Mouse (Mus musculus): Measurements from ENCODE around the gene Rplp2.

Gene Rplp2

GRCm38 (mm10) chr7:141430585-141431240, 16.5 kb upstream of the Rplp2 start:
- DNase-seq (ENCODE audit: low read depth, low spot score): no peak

- no peak for DNase-seq (ENCODE audit: low read depth, low spot score)
Measured at GRCm38 (mm10) chr7:141431434-141432185, 15.6 kb upstream of the Rplp2 start.

- DNase-seq (ENCODE audit: low read depth, low spot score): no peak
Measured at GRCm38 (mm10) chr7:141432186-141432611, 15.0 kb upstream of the Rplp2 start.

GRCm38 (mm10) chr7:141432741-141433516, 14.2 kb upstream of the Rplp2 start:
- DNase-seq (ENCODE audit: low read depth, low spot score): no peak

GRCm38 (mm10) chr7:141433517-141434400, 13.4 kb upstream of the Rplp2 start:
- DNase-seq (ENCODE audit: low read depth, low spot score): no peak

GRCm38 (mm10) chr7:141434464-141434863, 12.7 kb upstream of the Rplp2 start:
- peak; percentile 75 for DNase-seq (ENCODE audit: low read depth, low spot score)

GRCm38 (mm10) chr7:141435129-141435855, 11.9 kb upstream of the Rplp2 start:
- DNase-seq (ENCODE audit: low read depth, low spot score): no peak

GRCm38 (mm10) chr7:141435856-141436522, 11.2 kb upstream of the Rplp2 start:
- DNase-seq (ENCODE audit: low read depth, low spot score): no peak

GRCm38 (mm10) chr7:141436523-141436892, 10.7 kb upstream of the Rplp2 start:
- no peak for DNase-seq (ENCODE audit: low read depth, low spot score)

GRCm38 (mm10) chr7:141437178-141438120, 9.7 kb upstream of the Rplp2 start, which contains the start of gene Slc25a22:
Slc25a22 (minus strand) TSS chr7:141437892.
- no peak for DNase-seq (ENCODE audit: low read depth, low spot score)

- no peak for DNase-seq (ENCODE audit: low read depth, low spot score)
Measured at GRCm38 (mm10) chr7:141438201-141438968, 8.8 kb upstream of the Rplp2 start.

- DNase-seq (ENCODE audit: low read depth, low spot score): no peak
Measured at GRCm38 (mm10) chr7:141439140-141439679, 8.0 kb upstream of the Rplp2 start.

GRCm38 (mm10) chr7:141439811-141440210, 7.4 kb upstream of the Rplp2 start:
- no peak for DNase-seq (ENCODE audit: low read depth, low spot score)

GRCm38 (mm10) chr7:141440613-141441012, 6.6 kb upstream of the Rplp2 start:
- DNase-seq (ENCODE audit: low read depth, low spot score): no peak

GRCm38 (mm10) chr7:141441460-141441859, 5.7 kb upstream of the Rplp2 start:
- no peak for DNase-seq (ENCODE audit: low read depth, low spot score)

GRCm38 (mm10) chr7:141442199-141442598, 5.0 kb upstream of the Rplp2 start:
- DNase-seq (ENCODE audit: low read depth, low spot score): no peak

- no peak for DNase-seq (ENCODE audit: low read depth, low spot score)
Measured at GRCm38 (mm10) chr7:141443081-141443821, 3.9 kb upstream of the Rplp2 start.
